Mouse (Mus musculus): ENCODE results near the gene E4f1. TPM values are rescaled to one million over a fixed set of nuclear protein-coding genes. Genes with fewer than 3 reads are reported as not detected.
A peak's percentile ranks its signal among the peaks of the same experiment; 100 is the strongest.

Gene E4f1
- polyA plus RNA-seq, 1 experiment: 9.7 TPM

DNA sequence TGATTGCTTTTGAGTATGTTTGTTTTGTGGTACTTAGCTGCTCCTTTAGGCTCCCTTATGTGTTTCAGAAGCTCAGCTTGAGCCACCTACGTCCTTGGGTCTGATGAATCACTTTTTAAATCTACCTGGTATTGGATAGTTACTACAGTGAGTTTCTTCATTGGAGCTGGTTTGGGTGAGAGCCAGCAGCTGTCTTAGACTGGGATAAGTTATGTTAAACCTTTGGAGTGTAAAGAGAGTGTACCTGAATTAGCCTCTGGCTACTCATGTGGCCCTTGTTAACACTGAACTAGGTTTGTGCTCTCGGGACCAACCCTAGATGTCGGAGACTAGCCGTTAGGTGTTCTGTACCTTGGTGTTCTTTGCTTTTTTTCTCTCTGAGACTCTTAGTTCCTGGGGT is 47.0 kb downstream of the E4f1 start:
- H3K27me3 ChIP-seq (replicated peaks): no peaks in the 10 kb centered on the region
- TF ChIP-seq FLI1 (IDR thresholded peaks at IDR 0.05; ENCODE audit: low read length) (no peak), GATA1 (IDR thresholded peaks at IDR 0.05; ENCODE audit: borderline replicate concordance, low read length) (no peak)
- peaks cover 70% of the 10 kb centered on the region for H3K36me3 ChIP-seq (replicated peaks; ENCODE audit: low read length)
- peaks cover 24% of the 10 kb centered on the region for H3K4me1 ChIP-seq
- H3K4me3 ChIP-seq (replicated peaks): no peak overlapping the region
- H3K9me3 ChIP-seq: no peaks in the 10 kb centered on the region

DNA sequence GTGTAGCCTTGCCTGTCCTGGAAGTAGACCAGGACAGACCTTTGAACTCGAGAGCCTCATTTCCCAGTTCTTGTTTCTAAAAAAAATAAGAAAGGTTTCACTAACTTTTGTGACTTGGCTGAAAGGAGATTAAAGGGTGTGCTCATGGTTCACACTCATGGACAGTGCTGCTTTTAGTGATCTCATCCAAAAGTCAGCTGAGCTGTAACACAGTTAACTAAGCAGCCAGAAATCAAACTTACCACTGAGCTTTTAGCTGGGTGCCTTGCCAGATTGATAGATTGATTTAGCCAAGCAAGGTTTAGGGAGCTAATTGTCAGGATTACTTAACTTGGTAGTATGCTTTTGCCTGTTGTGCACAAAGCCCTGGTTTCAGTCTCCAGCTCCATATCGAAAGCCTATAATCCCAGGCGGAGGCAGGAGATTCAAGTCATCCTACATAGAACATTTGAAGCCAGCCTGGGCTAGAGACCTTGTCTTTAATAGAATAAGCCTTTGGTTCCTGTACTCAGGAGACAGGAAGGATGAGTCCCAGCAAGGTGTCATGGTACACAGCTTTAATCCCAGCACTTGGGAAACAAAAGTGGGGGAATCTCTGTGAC is 54.0 kb downstream of the E4f1 start:
- Histone ChIP-seq H3K27me3 (replicated peaks) (no peaks in the 10 kb centered on the region), H3K9me3 (no peaks in the 10 kb centered on the region), H3K4me1 (peaks cover 51% of the 10 kb centered on the region), H3K36me3 (replicated peaks; ENCODE audit: low read length) (peaks cover 62% of the 10 kb centered on the region), H3K4me3 (replicated peaks) (peak overlapping the region; percentile 96)
- TF ChIP-seq GATA1 (IDR thresholded peaks at IDR 0.05; ENCODE audit: borderline replicate concordance, low read length) (no peak), FLI1 (IDR thresholded peaks at IDR 0.05; ENCODE audit: low read length) (no peak)

DNA sequence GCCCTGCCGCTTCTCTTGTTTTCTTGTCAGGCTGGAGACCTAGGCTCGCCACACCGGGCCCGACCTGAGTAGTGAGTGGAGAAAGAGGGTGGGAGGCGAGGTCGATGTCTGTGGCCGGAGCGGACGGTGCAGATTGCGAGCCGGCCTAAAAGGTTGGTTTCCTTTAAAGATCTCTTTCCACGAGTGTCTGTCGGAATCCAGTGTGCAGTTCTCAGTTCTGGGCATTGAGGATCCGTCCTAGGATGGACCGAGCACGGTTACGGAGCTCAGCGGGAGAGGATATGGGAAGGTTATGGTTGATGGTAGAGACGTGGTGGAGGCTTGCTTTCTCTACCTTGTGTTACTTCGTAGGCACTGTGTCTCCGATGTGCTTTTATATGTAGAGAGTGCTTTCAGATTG is 55.1 kb downstream of the E4f1 start:
- no peak for TF ChIP-seq GATA1 (IDR thresholded peaks at IDR 0.05; ENCODE audit: borderline replicate concordance, low read length)
- no peak for TF ChIP-seq FLI1 (IDR thresholded peaks at IDR 0.05; ENCODE audit: low read length)
- H3K27me3 ChIP-seq (replicated peaks): no peaks in the 10 kb centered on the region
- peaks cover 50% of the 10 kb centered on the region for H3K4me1 ChIP-seq
- H3K36me3 ChIP-seq (replicated peaks; ENCODE audit: low read length): peaks cover 61% of the 10 kb centered on the region
- H3K4me3 ChIP-seq (replicated peaks): peak overlapping the region; percentile 96
- H3K9me3 ChIP-seq: no peaks in the 10 kb centered on the region

DNA sequence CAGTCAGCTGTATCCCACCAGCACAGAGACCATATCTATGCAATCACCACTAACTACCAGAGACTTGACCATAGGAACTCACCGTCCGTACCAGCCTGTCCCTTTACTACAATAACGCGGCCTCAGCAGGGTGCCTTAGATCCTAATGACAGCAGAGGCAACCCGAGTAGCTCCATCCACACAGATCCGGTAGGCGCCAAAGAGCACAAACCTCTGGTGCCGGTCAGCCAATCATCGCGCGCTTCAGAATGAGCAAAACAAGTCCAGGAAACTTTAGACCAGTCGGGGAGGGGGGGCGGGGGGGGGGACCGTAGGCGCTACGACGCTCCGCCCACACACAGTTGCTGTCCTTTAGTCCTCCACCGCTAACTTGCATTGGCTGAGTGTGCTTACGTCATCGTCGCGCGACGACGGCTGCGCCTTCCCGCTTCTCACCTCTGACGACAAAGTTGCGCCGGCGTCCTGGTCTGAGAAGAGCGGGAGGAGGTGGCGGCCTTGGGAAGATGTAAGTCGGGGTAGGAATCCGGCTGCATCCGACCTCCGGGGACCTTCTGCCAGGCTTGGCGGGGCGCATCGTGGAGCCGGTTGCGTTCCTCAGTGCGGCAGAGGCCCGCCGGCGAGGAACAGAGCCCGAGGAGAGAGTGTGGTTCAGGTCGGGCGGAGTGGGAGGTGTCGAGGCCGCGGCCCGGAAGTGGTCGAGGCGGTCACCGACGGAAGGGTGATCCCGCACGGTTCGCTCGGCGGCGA is 55.7 kb downstream of the E4f1 start, which contains the start of gene Rnps1:
Rnps1 (plus strand) TSS at position 336 of the 747 bp plus-strand sequence.
- peaks cover 61% of the 10 kb centered on the region for H3K36me3 ChIP-seq (replicated peaks; ENCODE audit: low read length)

DNA sequence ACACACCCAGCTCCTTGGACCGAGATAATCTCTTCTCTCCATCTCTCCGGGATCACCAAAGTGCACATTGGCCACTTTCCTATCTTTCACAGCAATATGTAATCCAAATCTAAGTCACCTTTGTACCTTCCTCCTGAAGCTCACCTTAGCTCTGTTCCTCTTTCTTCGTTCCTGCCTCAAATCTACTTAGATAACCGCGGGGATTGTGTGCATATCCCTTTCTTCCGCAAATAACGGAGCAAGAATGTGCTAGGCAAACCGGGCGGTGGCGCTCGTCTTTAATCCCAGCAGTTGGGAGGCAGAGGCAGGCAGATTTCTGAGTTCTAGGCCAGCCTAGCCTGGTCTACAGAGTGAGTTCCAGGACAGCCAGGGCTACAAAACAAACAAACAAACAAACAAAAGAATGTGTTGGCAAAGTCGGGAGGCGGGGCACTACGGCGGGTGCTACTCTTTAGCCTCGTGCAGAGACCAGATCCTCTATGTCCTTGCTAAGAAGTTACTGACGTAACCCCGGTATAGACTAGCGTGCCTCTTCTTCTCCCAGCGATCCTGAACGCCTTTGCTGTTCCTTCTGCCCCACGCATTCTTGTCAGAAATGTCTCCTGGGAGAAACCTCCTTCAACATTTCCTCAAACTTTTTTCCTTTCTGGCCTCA is 56.4 kb downstream of the E4f1 start:
- Histone ChIP-seq H3K36me3 (replicated peaks; ENCODE audit: low read length) (peaks cover 61% of the 10 kb centered on the region), H3K4me3 (replicated peaks) (peak overlapping the region; percentile 96), H3K9me3 (no peaks in the 10 kb centered on the region), H3K4me1 (peaks cover 43% of the 10 kb centered on the region), H3K27me3 (replicated peaks) (no peaks in the 10 kb centered on the region)
- TF ChIP-seq GATA1 (IDR thresholded peaks at IDR 0.05; ENCODE audit: borderline replicate concordance, low read length) (no peak), FLI1 (IDR thresholded peaks at IDR 0.05; ENCODE audit: low read length) (no peak)

More for the DNA sequence above, 55.7 kb downstream of the E4f1 start, which contains the start of gene Rnps1:
- Histone ChIP-seq H3K4me1 (peaks cover 46% of the 10 kb centered on the region), H3K9me3 (no peaks in the 10 kb centered on the region), H3K27me3 (replicated peaks) (no peaks in the 10 kb centered on the region), H3K4me3 (replicated peaks) (peak within 1 kb of the TSS; percentile 96)
- peak; percentile 12; the same call in 1 of the 2 replicates for TF ChIP-seq FLI1 (IDR thresholded peaks at IDR 0.05; ENCODE audit: low read length)
- TF ChIP-seq GATA1 (IDR thresholded peaks at IDR 0.05; ENCODE audit: borderline replicate concordance, low read length): no peak

DNA sequence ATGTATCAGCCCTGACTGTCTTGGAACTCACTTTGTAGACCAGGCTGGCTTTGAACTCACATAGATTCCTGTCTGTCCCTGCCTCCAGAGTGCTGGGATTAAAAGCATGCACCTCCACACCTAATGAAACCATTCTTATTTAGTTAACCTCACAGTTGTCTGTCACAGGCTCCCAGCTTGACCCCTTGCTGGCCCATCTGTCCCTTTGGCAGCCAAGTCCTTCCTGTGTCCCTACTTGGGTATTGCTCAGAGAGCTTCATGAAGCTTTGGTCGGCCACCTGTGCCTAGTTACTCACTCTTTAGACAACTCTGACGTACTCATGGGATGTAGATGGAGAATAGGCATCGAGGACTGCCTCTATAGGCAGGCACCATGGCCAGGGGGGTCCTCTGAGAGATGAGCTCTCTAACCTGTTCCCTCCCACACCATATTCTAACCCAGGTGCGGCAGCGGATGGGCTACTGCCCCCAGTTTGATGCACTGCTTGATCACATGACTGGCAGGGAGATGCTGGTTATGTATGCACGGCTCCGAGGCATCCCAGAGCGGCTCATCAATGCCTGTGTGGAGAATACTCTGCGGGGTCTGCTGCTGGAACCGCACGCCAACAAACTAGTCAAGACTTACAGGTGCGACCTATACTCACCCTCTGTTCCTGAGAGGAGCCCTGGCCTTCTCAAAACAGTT is 62.9 kb downstream of the E4f1 start:
- Histone ChIP-seq H3K4me1 (0 out of 2 replicates have a peak, but pooled peaks cover 3% of the 10 kb centered on the region), H3K4me3 (replicated peaks) (no peak overlapping the region), H3K9me3 (no peaks in the 10 kb centered on the region), H3K36me3 (replicated peaks; ENCODE audit: low read length) (peaks cover 91% of the 10 kb centered on the region), H3K27me3 (replicated peaks) (no peaks in the 10 kb centered on the region)
- no peak for TF ChIP-seq FLI1 (IDR thresholded peaks at IDR 0.05; ENCODE audit: low read length)

DNA sequence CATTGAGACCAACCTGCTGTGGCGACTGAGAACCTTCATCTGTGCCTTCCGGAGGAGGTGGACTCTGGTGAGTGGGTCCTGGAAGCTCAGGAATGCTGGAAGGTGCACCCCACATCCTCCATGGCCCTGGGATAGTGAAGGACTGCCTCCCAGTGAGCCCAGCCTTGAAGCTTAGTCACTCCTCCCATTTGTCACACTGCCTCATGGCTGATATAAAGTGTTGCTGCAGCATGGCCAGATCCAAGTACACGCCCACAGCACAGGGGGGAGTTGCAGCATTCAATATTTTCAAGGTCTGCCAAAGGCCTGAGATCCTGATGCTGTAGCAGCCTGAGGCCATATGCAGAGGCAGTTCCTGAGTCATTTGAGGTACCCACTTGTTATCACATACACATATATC is 67.7 kb downstream of the E4f1 start:
- H3K27me3 ChIP-seq (replicated peaks): no peaks in the 10 kb centered on the region
- peaks cover 13% of the 10 kb centered on the region; the same call in 1 of the 2 replicates for H3K4me1 ChIP-seq
- H3K9me3 ChIP-seq: no peaks in the 10 kb centered on the region
- no peak overlapping the region for H3K4me3 ChIP-seq (replicated peaks)
- peaks cover 94% of the 10 kb centered on the region for H3K36me3 ChIP-seq (replicated peaks; ENCODE audit: low read length)
- TF ChIP-seq GATA1 (IDR thresholded peaks at IDR 0.05; ENCODE audit: borderline replicate concordance, low read length) (no peak), FLI1 (IDR thresholded peaks at IDR 0.05; ENCODE audit: low read length) (no peak)

DNA sequence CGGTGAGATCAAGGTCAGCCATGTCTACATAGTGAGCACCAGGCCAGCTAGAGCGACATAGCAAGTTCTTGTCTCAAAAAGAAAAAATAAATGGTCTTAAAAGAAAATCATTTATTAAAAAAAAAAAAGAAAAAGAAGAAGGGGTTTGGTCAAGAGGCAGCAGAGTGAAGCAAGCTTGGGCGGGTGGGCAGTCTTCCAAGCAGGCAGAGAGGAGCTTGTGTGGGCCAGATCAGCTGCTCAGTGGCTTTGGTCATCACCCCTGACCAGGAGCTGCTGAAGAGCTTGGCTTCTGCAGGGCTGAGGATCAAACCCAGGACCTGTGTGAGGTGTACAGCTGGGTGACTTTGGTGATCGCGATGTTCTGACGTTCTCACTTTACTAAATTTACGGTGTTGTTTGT is 75.7 kb downstream of the E4f1 start:
- Histone ChIP-seq H3K9me3 (no peaks in the 10 kb centered on the region), H3K27me3 (replicated peaks) (no peaks in the 10 kb centered on the region), H3K4me1 (peaks cover 12% of the 10 kb centered on the region; the same call in 1 of the 2 replicates), H3K4me3 (replicated peaks) (no peak overlapping the region), H3K36me3 (replicated peaks; ENCODE audit: low read length) (peaks cover 93% of the 10 kb centered on the region)
- no peak for TF ChIP-seq FLI1 (IDR thresholded peaks at IDR 0.05; ENCODE audit: low read length)
- no peak for TF ChIP-seq GATA1 (IDR thresholded peaks at IDR 0.05; ENCODE audit: borderline replicate concordance, low read length)

Other genes starting within 250 kb of the E4f1 start
- gene Tedc2, start 249.5 kb downstream of the E4f1 start, polyA plus RNA-seq (2012; ENCODE audit: insufficient read depth, low replicate concordance): 7.4 and 13.2 TPM in 2 replicates
- 14.9 and 32.9 TPM in 2 replicates for gene Ccnf, start 218.8 kb downstream of the E4f1 start, polyA plus RNA-seq (2012; ENCODE audit: insufficient read depth, low replicate concordance)
- not detected in 2 replicates for gene Abca17, start 119.2 kb downstream of the E4f1 start, polyA plus RNA-seq (2012; ENCODE audit: insufficient read depth, low replicate concordance)
- 1.9 and 7.6 TPM in 2 replicates for gene Abca3, start 118.4 kb downstream of the E4f1 start, polyA plus RNA-seq (2012; ENCODE audit: insufficient read depth, low replicate concordance)
- 183 and 234 TPM in 2 replicates for gene Rnps1, start 55.7 kb downstream of the E4f1 start, polyA plus RNA-seq (2012; ENCODE audit: insufficient read depth, low replicate concordance)
- 11.7 and 67.7 TPM in 2 replicates for gene Eci1, start 43.7 kb downstream of the E4f1 start, polyA plus RNA-seq (2012; ENCODE audit: insufficient read depth, low replicate concordance)
- gene Dnase1l2, start 27.2 kb downstream of the E4f1 start, polyA plus RNA-seq (2012; ENCODE audit: insufficient read depth, low replicate concordance): not detected in 2 replicates
- 48.8 and 102 TPM in 2 replicates for gene Pgp, start 79 bp upstream of the E4f1 start, polyA plus RNA-seq (2012; ENCODE audit: insufficient read depth, low replicate concordance)
- not detected in 2 replicates for gene Bricd5, start 3.6 kb upstream of the E4f1 start, polyA plus RNA-seq (2012; ENCODE audit: insufficient read depth, low replicate concordance)
- 2.3 and 3.7 TPM in 2 replicates for gene Mlst8, start 8.8 kb upstream of the E4f1 start, polyA plus RNA-seq (2012; ENCODE audit: insufficient read depth, low replicate concordance)
- gene Caskin1, start 18.3 kb upstream of the E4f1 start, polyA plus RNA-seq (2012; ENCODE audit: insufficient read depth, low replicate concordance): not detected in 2 replicates
- gene Traf7, start 57.6 kb upstream of the E4f1 start, polyA plus RNA-seq (2012; ENCODE audit: insufficient read depth, low replicate concordance): 122 and 123 TPM in 2 replicates
- not detected in 2 replicates for gene Rab26, start 63.9 kb upstream of the E4f1 start, polyA plus RNA-seq (2012; ENCODE audit: insufficient read depth, low replicate concordance)
- gene Pkd1, start 79.5 kb upstream of the E4f1 start, polyA plus RNA-seq (2012; ENCODE audit: insufficient read depth, low replicate concordance): 3.5 and 5.6 TPM in 2 replicates
- gene Tsc2, start 162.3 kb upstream of the E4f1 start, polyA plus RNA-seq (2012; ENCODE audit: insufficient read depth, low replicate concordance): 26.7 and 30.6 TPM in 2 replicates
- gene Nthl1, start 162.4 kb upstream of the E4f1 start, polyA plus RNA-seq (2012; ENCODE audit: insufficient read depth, low replicate concordance): 8.2 TPM in 1 of 2 replicates, not detected in the other
- 0.85 TPM in 1 of 2 replicates, not detected in the other for gene Slc9a3r2, start 180.0 kb upstream of the E4f1 start, polyA plus RNA-seq (2012; ENCODE audit: insufficient read depth, low replicate concordance)
- gene Npw, start 188.1 kb upstream of the E4f1 start, polyA plus RNA-seq (2012; ENCODE audit: insufficient read depth, low replicate concordance): 1.1 TPM in 1 of 2 replicates, not detected in the other
- gene Zfp598, start 199.4 kb upstream of the E4f1 start, polyA plus RNA-seq (2012; ENCODE audit: insufficient read depth, low replicate concordance): 45.3 and 55.8 TPM in 2 replicates
- gene Syngr3, start 219.6 kb upstream of the E4f1 start, polyA plus RNA-seq (2012; ENCODE audit: insufficient read depth, low replicate concordance): 0.04 TPM in 1 of 2 replicates, not detected in the other
- gene Gfer, start 225.8 kb upstream of the E4f1 start, polyA plus RNA-seq (2012; ENCODE audit: insufficient read depth, low replicate concordance): 47.3 and 53.9 TPM in 2 replicates
- 1.5 and 2.1 TPM in 2 replicates for gene Noxo1, start 225.9 kb upstream of the E4f1 start, polyA plus RNA-seq (2012; ENCODE audit: insufficient read depth, low replicate concordance)
- 16.6 and 17.1 TPM in 2 replicates for gene Tbl3, start 237.3 kb upstream of the E4f1 start, polyA plus RNA-seq (2012; ENCODE audit: insufficient read depth, low replicate concordance)
- gene Rnf151, start 247.8 kb upstream of the E4f1 start, polyA plus RNA-seq (2012; ENCODE audit: insufficient read depth, low replicate concordance): 0.74 TPM in 1 of 2 replicates, not detected in the other
- gene Rps2, start 247.8 kb upstream of the E4f1 start, polyA plus RNA-seq (2012; ENCODE audit: insufficient read depth, low replicate concordance): 653 and 1,069 TPM in 2 replicates